Mouse (Mus musculus) lung, embryonic 16.5 days (tissue): ENCODE measurements around the gene Cab39. TPM values are rescaled to one million over a fixed set of nuclear protein-coding genes. Genes with fewer than 3 reads are reported as not detected.

ENCODE experiments used
- ATAC-seq: fragments of 200-750 bp; cut with Nextera tagmentation; 2 replicates; pipeline ENCODE4 v1.8.0; 2017; ENCODE audit warnings: low read depth, mild to moderate bottlenecking, moderate library complexity
- H3K27ac ChIP-seq: fragments of 300-500 bp; sonication (generic); 2 replicates; pipeline ENCODE4 v1.5.1; 2014; ENCODE audit warnings: mild to moderate bottlenecking, control low read depth, low read length
- H3K27me3 ChIP-seq: fragments of 300-500 bp; sonication (generic); 2 replicates; pipeline ENCODE4 v1.6.1; 2014; ENCODE audit warnings: low read depth, low read length, mixed read lengths; ENCODE audit not compliant: control insufficient read depth, insufficient read depth
- H3K36me3 ChIP-seq: fragments of 300-500 bp; sonication (generic); 2 replicates; pipeline ENCODE4 v1.6.1; 2014; ENCODE audit warnings: low read length; ENCODE audit not compliant: control insufficient read depth, insufficient read depth
- H3K4me1 ChIP-seq: fragments of 300-500 bp; sonication (generic); replicated peaks from 2 replicates; pipeline ENCODE4 v1.6.1; 2014; ENCODE audit warnings: low read length, mixed read lengths; ENCODE audit not compliant: control insufficient read depth, insufficient read depth
- H3K4me2 ChIP-seq: fragments of 300-500 bp; sonication (generic); 2 replicates; pipeline ENCODE4 v1.6.1; 2014; ENCODE audit warnings: low read depth, low read length, control low read depth
- H3K4me3 ChIP-seq: fragments of 300-500 bp; sonication (generic); 2 replicates; pipeline ENCODE4 v1.5.1; 2014; ENCODE audit warnings: mild to moderate bottlenecking, low read length, control low read depth
- H3K9ac ChIP-seq: fragments of 300-500 bp; sonication (generic); 2 replicates; pipeline ENCODE4 v1.6.1; 2014; ENCODE audit warnings: low read length, control low read depth
- H3K9me3 ChIP-seq: fragments of 300-500 bp; sonication (generic); 2 replicates; pipeline ENCODE4 v1.6.1; 2016; ENCODE audit warnings: low read length; ENCODE audit not compliant: control insufficient read depth
- WGBS: fragments of 180-500 bp; shearing (Covaris S2); extraction: QIAGEN DNeasy Blood & Tissue Kit; methylation state at CpG from one replicate; pipeline ENCODE4 v1.1.7; 2014; 5-methylcytosine and 5-hydroxymethylcytosine counted together
- polyA plus RNA-seq: library from polyadenylated mRNA; unstranded; fragments of >200 nt; fragmentation: Nextera tagmentation; extraction: Ambion mirVana; gene quantifications from 2 replicates; pipeline ENCODE4 v1.2.1, GENCODE M21; 2015

Cab39 gene
- polyA plus RNA-seq, 1 experiment from 2014 or later = 26.3 TPM

DNA sequence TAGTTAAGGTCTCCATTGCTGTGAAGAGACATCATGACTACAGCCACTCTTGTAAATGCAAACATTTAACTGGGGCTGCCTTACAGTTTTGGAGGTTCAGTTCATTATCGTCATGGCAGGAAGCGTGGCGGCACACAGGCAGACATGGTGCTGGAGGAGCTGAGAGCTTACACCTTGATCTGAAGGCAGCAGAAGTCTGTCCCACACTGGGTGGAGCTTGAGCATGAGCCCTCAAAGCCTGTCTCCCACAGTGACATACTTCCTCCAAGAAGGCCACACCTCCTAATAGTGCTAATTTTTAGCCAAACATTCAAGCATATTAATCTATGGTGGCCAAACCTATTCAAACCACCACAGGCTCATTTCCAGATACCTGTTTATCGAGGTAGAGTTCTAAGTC is 14.8 kb upstream of the Cab39 start, which contains the start of gene A630001G21Rik:
Gene A630001G21Rik, minus strand, starts transcription at position 208 of the 400 bp plus-strand sequence.
- Histone ChIP-seq H3K27me3 (no peaks in the 10 kb centered on the region), H3K27ac (no peak within 1 kb of the TSS), H3K9ac (no peak within 1 kb of the TSS), H3K4me2 (no peak within 1 kb of the TSS), H3K4me3 (no peak within 1 kb of the TSS), H3K9me3 (no peaks in the 10 kb centered on the region), H3K4me1 (no peaks in the 10 kb centered on the region), H3K36me3 (no peaks in the 10 kb centered on the region)
- 83% methylated on average over 4 of the region's 4 CpGs for WGBS
- ATAC-seq = no peak

DNA sequence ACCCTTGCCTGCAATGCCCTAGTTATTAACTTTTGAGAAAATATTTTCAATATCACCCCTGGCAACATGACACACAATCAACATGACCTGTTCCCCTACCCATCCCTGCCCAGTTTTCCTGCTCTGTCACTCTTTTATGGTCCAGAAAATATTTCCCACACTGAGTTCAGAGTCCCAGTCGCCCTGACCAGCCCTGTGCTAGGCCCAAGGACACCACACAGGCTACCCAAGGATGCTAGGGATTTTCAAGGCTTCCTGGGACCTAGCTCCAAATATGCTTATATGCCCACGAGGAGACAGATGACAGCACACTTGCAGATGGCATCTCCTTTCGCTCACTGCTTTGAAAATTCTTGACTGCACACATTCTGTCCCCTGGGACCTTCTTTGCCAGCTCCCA is 14.2 kb upstream of the Cab39 start:
- Histone ChIP-seq H3K4me3 (no peak overlapping the region), H3K27me3 (no peaks in the 10 kb centered on the region), H3K4me1 (no peaks in the 10 kb centered on the region), H3K4me2 (no peak overlapping the region), H3K27ac (no peak overlapping the region), H3K9ac (no peak overlapping the region), H3K36me3 (no peaks in the 10 kb centered on the region), H3K9me3 (no peaks in the 10 kb centered on the region)
- 55% methylated on average over 3 of the region's 3 CpGs for WGBS
- no peak for ATAC-seq

DNA sequence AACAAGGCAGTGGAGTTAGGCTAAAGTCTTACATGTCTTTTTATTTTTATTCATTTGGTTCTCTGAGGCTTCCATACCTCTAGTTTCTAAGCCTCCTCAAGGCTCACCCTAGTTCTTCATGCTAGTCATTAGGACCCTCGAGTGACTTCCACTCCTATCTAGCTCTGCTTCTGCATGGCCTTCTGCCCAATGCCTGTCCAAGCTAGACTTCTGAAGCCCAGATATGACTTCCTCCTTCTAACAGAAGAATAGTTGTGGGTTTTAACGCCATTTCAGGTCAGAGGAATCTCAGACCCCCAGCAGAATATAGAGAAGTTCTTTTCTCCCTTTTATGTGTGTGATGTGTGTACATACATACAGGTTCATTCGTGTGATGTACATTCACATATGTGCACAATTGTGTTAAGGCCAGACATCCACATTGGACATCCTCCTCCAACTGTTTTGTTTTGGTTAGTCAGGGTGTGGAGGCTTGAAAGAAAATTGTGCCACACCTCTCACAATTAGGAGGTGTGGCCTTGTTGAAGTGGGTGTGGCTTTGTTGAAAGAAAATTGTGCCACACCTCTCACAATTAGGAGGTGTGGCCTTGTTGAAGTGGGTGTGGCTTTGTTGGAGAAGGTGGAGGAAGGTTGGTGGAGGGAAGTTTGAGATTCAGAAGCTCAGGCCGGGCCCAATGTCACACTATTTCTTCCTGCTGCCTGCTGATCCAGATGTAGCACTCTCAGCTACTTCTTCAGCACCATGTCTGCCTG is 13.6 kb upstream of the Cab39 start:
- no peak overlapping the region for H3K27ac ChIP-seq
- H3K27me3 ChIP-seq = no peaks in the 10 kb centered on the region
- no peaks in the 10 kb centered on the region for H3K36me3 ChIP-seq
- WGBS = 66% methylated on average over 4 of the region's 4 CpGs
- ATAC-seq = no peak
- H3K4me2 ChIP-seq = no peak overlapping the region
- H3K9me3 ChIP-seq = no peaks in the 10 kb centered on the region
- H3K4me1 ChIP-seq = no peaks in the 10 kb centered on the region
- H3K4me3 ChIP-seq = no peak overlapping the region
- no peak overlapping the region for H3K9ac ChIP-seq

DNA sequence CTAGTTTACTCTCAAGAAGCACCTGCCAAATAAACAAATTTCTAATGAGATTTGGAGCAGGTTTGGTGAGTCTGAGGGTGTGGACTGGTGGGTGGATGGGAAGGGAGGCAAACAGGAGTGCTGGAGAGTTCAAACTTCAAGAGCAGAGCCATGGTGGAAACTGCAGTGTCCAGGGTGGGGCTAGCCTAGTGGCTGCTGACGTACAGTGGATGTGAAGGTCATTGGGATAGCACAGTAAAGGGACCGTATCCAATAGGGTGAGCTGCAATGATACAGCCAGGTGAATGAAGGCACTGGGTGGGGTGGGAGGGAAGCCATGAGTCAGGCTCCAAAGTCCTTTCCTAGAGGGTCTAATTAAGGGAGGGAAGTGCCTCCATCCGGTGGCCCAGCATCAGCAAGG is 2.7 kb upstream of the Cab39 start:
- Histone ChIP-seq H3K27ac (no peak overlapping the region), H3K4me3 (no peak overlapping the region), H3K9me3 (no peaks in the 10 kb centered on the region), H3K36me3 (no peaks in the 10 kb centered on the region), H3K9ac (no peak overlapping the region), H3K4me1 (no peaks in the 10 kb centered on the region; the same call in 1 of the 2 replicates), H3K4me2 (no peak overlapping the region), H3K27me3 (no peaks in the 10 kb centered on the region)
- no peak for ATAC-seq
- WGBS = 63% methylated on average over 3 of the region's 3 CpGs

DNA sequence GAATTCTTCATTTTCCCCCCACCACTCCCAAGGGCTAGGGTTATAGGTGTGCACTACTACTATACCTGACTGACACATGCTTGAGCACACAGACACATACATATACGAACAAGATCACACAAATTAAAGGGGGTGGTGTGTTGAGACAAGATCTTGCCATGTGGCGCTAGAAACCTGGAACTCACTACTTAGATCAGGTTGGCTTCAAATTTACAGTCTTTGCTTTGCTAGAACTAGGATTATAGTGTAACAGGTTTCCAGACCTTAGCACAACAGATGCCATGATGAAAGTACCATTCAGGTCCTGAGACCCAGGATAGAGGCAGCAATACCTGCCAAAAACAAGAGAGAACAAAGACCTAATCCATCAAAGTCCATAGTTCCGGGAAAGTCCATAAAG is 1.8 kb upstream of the Cab39 start:
- H3K27me3 ChIP-seq = no peaks in the 10 kb centered on the region
- no peak overlapping the region for H3K27ac ChIP-seq
- no peaks in the 10 kb centered on the region for H3K9me3 ChIP-seq
- H3K36me3 ChIP-seq = no peaks in the 10 kb centered on the region
- no peak overlapping the region for H3K4me3 ChIP-seq
- no peak overlapping the region for H3K9ac ChIP-seq
- 75% methylated on average over 3 of the region's 3 CpGs for WGBS
- ATAC-seq = no peak
- H3K4me1 ChIP-seq = peaks cover 3% of the 10 kb centered on the region; the same call in 1 of the 2 replicates
- H3K4me2 ChIP-seq = no peak overlapping the region

DNA sequence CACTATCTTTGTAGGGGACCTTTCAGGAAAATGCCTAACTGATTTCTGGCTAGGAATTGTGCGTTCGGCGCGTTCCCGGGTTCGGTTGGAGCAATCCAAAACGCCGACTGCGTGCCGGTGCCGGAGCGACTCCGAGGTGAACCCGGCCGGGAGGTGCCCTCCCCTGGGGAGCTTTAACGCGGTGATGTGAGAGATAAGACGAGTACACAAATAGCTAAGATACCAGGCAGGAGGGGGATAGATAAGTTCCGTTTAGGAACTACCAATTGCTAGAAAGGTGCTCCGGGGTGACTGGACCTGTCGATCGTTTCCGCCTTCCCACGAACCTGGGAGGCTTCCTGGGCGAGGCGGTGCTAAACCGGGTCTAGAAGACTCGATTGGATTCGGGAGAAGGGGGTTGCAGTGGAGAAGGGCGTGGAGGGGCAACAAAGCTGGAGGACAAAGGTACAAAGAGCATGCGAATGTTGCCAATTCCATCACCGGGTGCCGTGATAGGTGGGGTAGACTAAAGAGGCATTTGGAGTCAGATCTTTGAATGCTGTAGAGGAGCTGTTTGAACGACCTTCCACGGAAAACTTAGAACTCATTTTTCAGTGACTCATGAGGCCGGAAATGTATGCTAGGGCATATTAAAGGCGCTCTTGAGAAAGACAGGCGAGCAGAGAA is 998 bp downstream of the Cab39 start:
- no peaks in the 10 kb centered on the region for H3K27me3 ChIP-seq
- peak; percentile 26; the same call in 1 of the 2 replicates for ATAC-seq
- no peaks in the 10 kb centered on the region for H3K36me3 ChIP-seq
- peak overlapping the region; percentile 85 for H3K4me2 ChIP-seq
- H3K9me3 ChIP-seq = no peaks in the 10 kb centered on the region
- peak overlapping the region; percentile 99 for H3K4me3 ChIP-seq
- H3K27ac ChIP-seq = peak overlapping the region; percentile 94
- H3K4me1 ChIP-seq = peaks cover 3% of the 10 kb centered on the region
- under 1% methylated on average over 38 of the region's 38 CpGs for WGBS
- peak overlapping the region; percentile 98 for H3K9ac ChIP-seq

DNA sequence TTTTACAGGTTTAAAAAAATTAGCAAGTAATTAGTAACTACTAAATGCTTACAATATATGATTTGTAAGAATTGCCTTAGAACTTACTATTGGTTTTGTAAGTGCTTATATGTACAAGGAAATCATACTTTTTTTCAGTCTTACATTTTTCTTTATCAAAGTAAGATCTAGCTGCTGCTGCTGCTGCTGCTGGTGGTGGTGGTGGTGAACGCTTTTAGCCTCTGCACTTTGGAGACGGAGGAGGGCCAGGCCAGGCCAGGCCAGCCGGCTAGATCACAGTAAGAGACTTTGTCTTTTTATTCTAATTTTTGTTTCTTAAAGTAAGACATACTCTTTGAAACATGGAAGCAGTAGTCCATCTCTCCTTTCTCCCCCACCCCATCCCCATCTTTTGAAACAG is 2.0 kb downstream of the Cab39 start:
- 0 out of 2 replicates have a peak overlapping the region, but pooled peaks have one; percentile 45 for H3K9ac ChIP-seq

DNA sequence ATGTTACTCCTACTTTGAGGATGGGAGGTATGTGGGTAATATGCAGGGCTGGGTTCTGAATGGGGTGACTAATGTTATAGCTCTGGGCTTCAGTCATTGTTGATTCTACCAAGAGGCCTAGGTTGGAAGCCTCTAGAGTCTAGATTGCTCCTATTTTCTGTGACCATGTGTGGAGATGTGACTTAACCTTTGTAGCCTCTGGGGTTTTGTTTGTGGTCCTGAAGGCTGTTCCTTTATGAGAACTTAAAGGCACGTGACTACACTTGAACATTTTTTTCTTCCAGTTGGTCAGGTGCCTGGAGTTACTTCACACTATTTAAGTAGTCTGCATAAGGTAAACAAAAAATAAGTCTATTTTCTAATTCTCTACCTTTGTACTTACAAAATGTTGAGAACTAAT is 6.5 kb downstream of the Cab39 start:
- H3K4me2 ChIP-seq = no peak overlapping the region
- peaks cover 3% of the 10 kb centered on the region for H3K4me1 ChIP-seq
- no peak overlapping the region for H3K4me3 ChIP-seq
- no peaks in the 10 kb centered on the region for H3K9me3 ChIP-seq
- no peaks in the 10 kb centered on the region for H3K27me3 ChIP-seq
- ATAC-seq = peak; percentile 34; the same call in 1 of the 2 replicates
- H3K9ac ChIP-seq = no peak overlapping the region
- no peak overlapping the region for H3K27ac ChIP-seq
- H3K36me3 ChIP-seq = no peaks in the 10 kb centered on the region; the same call in 1 of the 2 replicates
- 44% methylated on average over 1 of the region's 1 CpGs for WGBS

More for the DNA sequence above, 2.0 kb downstream of the Cab39 start:
- Histone ChIP-seq H3K4me1 (peaks cover 3% of the 10 kb centered on the region), H3K4me2 (peak overlapping the region; percentile 20; the same call in 1 of the 2 replicates), H3K4me3 (0 out of 2 replicates have a peak overlapping the region, but pooled peaks have one; percentile 9), H3K36me3 (no peaks in the 10 kb centered on the region), H3K27ac (no peak overlapping the region), H3K9me3 (no peaks in the 10 kb centered on the region), H3K27me3 (no peaks in the 10 kb centered on the region)
- ATAC-seq = no peak
- 51% methylated on average over 3 of the region's 3 CpGs for WGBS

DNA sequence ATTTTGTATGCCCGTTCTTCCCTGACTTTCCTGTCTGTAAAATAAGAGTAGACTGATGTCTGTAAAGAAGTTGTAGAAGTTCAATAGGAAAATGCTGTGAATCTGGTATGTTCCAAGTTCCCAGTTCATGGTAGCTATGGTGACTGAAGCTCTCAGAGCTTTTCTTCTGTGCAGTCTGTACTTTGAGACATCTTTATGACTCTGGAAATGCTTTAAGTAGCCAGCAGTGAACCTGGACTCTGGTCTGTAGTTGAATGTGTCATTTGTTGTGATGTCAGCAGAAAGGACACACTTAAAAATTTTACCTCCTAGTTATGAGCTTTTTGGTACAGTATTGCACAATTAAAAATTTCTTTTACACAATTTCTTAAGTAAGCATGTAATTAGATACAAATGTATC is 9.3 kb downstream of the Cab39 start:
- WGBS = 90% methylated on average over 1 of the region's 1 CpGs
- no peak for ATAC-seq
- no peaks in the 10 kb centered on the region for H3K27me3 ChIP-seq

More for the DNA sequence above, 9.3 kb downstream of the Cab39 start:
- H3K9me3 ChIP-seq = no peaks in the 10 kb centered on the region
- H3K4me2 ChIP-seq = no peak overlapping the region
- H3K9ac ChIP-seq = no peak overlapping the region
- H3K27ac ChIP-seq = no peak overlapping the region
- H3K4me1 ChIP-seq = no peaks in the 10 kb centered on the region
- no peak overlapping the region for H3K4me3 ChIP-seq
- no peaks in the 10 kb centered on the region; the same call in 1 of the 2 replicates for H3K36me3 ChIP-seq
